Mouse (Mus musculus) urinary bladder, postnatal 10 days (tissue): ENCODE data around the gene Akap7.
A peak's percentile ranks its signal among the peaks of the same experiment; 100 is the strongest.

Experiments
- DNase-seq: peaks from one replicate; pipeline ENCODE4 v3.0.0; 2022; ENCODE audit warnings: low spot score

Gene Akap7

GRCm38 (mm10) chr10:25297666-25298263, 9.9 kb downstream of the Akap7 start:
- no peak for DNase-seq

DNA sequence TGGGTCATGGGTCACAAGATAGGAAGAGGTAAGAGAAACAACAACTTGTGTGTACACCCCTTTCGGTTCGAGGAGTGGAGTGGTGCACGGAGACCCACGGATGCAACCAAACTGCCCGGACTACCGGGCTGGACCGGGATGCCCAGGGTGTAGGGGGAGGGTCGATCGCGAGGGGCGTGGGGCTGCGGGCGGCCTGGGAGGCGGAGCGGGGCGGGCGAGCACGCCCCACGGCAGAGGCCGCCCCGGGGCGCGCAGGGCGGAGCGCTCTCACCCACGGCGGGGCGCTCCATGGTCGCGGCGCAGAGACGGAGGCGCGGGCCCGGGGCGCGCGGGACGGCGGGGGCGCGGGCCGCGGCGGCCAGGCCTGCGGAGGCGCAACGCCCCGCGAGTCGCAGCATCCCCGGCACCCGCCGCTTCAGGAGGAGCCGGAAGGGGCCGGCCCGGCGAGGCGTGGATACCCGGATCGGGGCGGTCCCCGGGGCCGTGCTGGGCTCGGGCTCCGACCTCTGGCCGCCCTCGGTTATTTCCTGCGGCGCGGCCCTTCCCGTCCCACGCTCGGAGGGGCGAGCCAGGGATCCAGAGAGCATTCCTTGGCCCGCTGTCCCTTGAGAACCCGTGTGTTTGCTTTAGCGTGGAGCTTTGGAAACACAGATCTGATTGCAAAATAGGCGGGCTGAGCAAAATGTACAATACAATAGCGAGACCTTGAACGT, 10.9 kb downstream of the Akap7 start:
- DNase-seq: peak; percentile 51

DNA sequence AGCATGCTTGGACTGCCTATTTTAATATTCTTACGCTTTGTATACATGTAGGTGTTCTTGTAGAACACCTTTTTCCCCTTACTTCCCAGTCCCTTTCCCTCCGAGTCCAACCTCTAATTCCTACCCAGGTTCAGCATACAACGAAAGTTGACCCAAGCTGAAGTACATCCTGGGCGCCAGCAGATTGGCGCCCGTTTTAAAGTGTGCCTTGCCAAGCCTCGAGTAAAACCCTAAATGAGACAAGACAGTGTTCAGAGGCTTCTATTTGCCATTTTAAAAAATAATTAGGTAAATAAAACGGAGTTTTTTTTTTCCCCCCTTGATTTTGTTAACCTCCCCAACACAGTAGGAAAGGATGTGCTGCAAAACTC, 11.4 kb downstream of the Akap7 start:
- no peak for DNase-seq

DNA sequence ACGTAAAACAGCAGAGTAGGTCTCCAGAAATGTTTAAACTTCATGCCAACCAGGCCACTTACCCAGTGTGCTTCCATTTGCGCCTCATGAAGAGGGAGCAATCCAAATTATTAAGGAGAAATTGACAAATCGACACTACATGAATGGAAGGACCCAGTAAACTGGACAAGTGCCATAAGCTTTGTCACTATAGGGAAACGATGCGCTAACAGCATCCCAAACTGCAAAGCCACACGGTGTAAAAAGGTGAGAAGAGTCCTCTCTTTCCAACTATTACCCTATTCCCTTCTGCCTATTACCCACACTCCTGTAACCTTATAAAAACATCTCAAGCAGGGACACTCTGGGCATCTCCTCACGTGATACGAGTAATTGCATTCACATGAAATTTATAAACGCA, 11.8 kb downstream of the Akap7 start:
- DNase-seq: no peak

DNA sequence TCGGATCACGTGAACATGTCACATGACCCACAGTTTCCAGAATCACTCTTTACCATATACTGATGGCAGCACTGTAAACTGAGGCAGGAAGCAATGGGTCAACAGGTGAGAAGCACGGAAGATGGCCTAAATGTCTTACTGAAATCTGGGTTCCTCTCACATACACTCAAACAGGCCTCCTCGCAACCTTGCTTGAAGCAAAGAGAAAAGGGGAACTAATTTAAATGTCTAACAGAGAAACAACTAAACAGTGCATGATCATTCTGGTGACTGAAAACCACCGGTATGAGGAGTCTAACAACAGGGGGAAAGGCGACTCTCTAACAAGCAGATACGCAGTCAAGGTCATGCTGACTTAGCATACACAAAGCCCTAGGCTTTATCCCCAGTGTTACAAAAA, 12.7 kb downstream of the Akap7 start:
- no peak for DNase-seq

DNA sequence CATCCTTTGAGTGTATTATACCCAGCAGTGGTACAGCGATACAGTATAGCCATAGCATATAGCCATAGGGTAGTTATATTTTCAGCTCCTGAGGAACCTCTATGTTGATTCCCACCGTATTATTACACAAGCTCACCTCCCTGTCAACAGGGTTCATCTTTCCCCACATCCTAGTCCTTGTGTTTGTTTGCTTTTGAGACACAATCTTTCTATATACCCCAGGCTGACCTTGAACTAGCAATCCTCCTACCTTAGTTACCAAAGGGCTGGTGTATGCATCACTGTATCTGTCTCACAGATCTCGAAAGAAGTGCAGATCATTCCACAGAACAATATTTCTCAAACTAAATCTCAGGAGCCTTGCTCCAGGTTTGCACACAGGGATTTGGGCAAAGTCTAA, 13.9 kb downstream of the Akap7 start:
- DNase-seq: no peak

DNA sequence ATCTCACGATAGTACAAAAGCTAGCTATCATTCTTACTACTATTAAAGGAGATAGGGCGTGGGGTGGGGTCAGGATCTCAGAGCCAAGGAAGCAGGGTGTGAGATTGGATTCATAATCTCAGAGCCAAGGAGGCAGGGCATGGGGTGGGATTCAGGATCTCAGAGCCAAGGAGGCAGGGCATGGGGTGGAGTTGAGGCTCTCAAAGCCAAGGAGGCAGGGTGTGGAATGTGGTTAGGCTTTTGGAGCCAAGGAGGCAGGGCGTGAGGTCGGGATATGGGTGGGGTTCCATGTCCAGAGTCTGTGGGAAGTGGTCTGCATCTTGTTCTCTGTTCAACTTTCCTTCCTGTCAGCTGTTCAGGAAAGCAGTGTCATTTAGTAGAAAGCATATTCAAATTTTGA, 16.6 kb downstream of the Akap7 start:
- DNase-seq: no peak

DNA sequence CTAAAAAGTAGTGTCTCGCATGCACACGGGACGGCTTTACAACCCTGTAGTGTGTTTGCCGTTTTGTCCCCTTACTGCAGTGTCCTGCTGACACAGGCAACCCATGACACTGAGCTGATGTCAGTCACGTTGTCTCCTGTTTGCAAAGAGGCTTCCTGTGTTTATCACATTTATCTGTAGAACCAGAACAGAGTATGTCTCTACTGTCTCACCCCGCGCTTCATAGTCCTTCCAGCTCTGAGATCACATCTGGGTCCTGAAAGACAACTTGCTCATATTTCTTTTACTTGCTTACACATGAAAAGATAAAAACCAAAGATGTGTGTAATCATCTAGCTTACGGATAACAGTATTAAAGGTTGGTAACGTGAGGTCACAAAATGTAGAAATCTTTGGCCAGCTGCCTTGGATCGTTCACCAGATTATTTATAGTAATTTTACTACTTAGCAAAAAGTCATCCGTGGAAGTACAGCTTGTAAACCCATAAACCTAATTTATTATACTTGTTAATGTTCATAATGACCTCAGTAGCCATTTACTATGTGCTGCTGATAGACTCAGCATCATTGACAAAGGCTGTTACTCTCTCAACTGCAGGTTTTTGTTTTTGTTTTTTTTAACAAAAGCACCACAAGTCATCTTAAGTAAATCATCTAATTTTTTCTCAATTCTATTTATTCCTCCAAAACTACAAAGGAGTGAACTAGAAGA, 22.4 kb downstream of the Akap7 start:
- DNase-seq: no peak

DNA sequence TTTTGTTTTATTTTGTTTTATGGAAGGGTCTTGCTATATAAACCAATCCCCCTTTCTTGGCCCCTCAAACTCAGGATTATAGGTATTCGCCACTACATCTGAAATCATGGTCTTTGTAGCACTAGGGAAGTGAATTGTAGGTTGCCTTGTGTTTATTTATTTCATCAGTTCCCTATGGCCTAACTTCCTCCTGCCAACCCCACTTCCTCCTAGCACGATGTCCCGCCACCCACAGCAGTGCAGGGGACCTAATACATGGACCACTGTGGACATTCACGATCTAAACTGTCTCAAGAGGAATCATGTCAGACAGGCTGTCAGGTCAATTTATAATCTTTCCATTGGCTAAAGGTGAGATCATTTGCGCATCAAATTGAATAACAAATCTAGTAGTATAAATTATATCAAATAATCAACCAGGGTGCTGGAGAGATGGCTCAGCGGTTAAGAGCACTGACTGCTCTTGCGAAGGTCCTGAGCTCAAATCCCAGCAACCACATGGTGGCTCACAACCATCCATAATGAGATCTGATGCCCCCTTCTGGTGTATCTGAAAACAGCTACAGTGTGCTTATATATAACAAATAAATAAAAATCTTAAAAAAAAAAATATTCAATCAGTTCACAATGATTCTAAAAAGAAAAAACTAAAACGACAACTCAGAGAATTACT, 23.1 kb downstream of the Akap7 start:
- no peak for DNase-seq

GRCm38 (mm10) chr10:25283397-25283796, 24.3 kb downstream of the Akap7 start:
- no peak for DNase-seq

DNA sequence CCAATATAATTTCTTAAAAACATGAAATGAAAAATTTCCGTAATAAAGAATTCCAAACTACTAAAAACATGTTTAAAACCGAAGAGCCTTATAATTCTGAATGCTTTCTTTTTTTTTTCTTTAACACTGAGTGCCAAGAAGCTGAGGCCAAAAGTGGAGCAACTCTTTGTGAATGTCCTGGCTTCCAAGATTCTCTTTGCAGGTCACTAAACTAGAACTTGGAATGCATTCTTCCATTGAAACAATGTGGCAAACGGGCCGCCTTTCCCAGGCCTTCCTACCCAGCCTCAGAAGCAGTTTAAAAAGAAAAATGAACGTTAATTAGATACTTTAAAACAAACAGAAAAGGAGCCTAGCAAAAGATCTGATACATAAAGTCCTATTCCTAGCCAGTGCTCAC, 27.5 kb downstream of the Akap7 start:
- DNase-seq: no peak

DNA sequence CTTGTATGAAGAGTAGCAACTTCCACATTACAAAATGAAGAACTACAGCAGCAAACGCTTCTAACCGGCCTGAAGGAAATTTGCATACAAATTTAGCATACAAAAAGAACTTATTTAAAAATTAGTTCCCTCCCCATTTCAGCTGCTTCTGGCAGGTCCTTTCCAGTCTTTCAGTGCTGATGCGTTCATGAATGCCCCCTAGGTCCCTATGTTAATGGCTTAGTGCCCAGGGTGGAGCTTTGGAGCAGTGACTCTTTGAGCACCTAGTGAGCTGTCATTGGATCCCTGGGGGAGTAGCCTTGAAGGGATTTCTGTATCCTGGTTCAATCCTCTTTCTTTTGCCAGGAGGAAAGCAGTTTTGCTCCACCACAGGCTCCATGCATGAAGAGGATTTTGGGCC, 28.3 kb downstream of the Akap7 start:
- no peak for DNase-seq

- no peak for DNase-seq
These were observed 32.2 kb downstream of the Akap7 start for GRCm38 (mm10) chr10:25275492-25275891.

DNA sequence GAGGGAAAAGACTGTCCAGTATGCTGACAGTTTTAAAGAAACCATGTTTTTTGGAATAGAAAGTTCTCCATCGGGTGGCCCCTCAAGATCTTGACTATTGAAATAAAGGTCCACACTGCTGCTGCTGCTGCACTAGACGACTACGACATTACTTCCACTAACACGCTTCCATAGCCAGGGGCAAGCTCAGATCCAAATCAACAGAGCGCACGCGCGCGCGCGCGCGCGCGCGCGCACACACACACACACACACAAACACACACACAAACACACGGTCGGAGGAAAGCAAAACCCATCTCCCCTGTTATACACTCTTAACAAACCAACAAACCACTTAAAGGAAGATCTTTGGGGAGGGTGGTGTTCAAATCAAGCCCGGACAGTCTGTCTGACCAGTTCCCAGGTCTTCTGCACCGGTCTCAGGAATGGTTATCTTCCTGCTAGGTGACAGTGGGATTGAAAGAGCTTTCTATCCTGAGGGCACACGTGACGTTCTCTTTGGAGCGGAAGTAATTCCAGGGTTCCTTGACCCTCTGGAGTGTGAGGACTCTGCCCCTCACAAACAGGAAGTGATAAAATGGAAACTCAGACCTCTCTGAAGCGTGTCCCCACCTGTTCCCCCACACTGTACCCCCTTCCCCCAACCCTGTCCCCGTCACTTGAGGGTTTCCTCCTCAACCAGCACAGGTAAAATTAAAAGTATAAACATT, 32.9 kb downstream of the Akap7 start:
- DNase-seq: no peak

GRCm38 (mm10) chr10:25273731-25274130, 33.9 kb downstream of the Akap7 start:
- DNase-seq: no peak

- no peak for DNase-seq
These were observed 35.9 kb downstream of the Akap7 start for GRCm38 (mm10) chr10:25271756-25272155.

- DNase-seq: no peak
These were observed 36.5 kb downstream of the Akap7 start for GRCm38 (mm10) chr10:25271207-25271606.

GRCm38 (mm10) chr10:25268476-25269351, 39.0 kb downstream of the Akap7 start:
- DNase-seq: no peak

GRCm38 (mm10) chr10:25261176-25261575, 46.5 kb downstream of the Akap7 start:
- DNase-seq: no peak

- no peak for DNase-seq
These were observed 46.9 kb downstream of the Akap7 start for GRCm38 (mm10) chr10:25260724-25261123.

DNA sequence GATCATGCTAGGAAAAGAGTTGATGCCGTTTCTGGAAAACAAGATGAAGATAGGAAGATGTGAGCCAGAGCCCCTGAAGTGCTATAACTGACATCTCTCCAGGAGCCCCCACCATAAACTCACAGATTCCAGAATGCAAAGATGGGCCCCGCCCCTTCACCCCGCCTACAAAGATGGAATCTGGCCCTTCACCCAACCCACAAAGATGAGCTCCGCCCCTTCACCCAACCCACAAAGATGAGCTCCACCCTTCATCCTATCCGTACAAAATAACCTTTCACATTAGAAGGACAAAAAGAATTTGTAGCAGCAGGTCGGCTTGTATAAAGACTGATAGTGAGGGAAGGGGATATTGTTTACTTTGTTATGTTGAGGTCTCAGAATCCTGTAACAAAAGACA, 49.5 kb downstream of the Akap7 start:
- no peak for DNase-seq
